Mouse (Mus musculus): ENCODE measurements around the gene Zfp688.

DNA sequence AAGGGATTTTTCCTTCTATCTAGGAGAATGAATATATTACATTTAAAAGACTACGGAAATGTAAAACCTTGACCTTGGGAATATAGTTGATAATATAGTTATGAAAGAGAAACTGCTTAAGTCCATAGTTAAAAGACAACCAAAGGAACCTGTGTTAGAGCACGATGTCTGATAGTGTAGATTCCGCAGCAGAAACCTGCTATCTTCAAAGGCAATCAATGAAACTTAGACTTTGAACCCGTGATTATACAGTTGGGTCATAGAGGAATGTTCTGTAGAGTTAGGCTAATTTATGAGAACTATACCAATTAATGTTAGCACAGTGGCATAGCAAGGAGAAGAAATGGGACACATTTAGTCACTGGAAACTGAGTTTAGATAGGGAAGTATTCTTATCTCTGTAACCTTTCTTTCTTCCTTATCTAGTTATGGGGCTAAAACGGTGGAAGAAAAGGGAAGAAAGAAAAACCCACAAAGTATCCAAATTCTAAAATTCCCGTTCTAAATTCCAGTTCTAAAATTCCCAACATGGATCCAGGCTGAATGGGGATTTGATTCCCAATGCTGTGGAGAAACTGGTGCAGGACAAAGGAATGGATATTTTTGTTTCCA lies 43.5 kb downstream of the Zfp688 start:
- TF ChIP-seq CTCF (IDR thresholded peaks at IDR 0.05; ENCODE audit: insufficient read depth, low read depth, low read length), result no peak
- no peak for TF ChIP-seq POLR2A (IDR thresholded peaks at IDR 0.05; ENCODE audit: insufficient read depth, low read depth, low read length)
